Mouse (Mus musculus): ENCODE measurements around the gene Scamp2.

DNA sequence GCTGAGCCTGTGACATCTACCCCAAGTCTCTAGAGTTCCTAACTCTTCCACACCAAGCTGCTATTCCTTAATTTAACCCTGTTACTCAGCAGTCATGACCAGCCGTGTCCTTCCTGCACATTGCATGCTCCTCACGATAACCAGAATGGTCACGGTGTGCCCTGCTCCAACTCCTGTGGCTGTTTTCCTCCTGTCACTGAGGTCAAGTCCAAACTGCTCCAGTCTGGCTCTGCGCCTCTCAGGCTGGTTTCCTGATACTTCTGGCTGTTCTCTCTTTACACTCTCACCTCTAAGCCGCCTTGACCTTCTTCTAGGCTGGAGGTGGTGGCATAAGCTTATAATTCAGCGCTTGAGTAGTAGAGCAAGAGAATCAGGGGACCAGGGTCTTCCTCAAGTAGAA lies 7.8 kb downstream of the Scamp2 start:
- TF ChIP-seq CTCF (IDR thresholded peaks at IDR 0.05; ENCODE audit: extremely low read depth, insufficient read depth, insufficient read length, insufficient replicate concordance) (no peak), POLR2A (IDR thresholded peaks at IDR 0.05; ENCODE audit: low read depth, low read length) (no peak)

All from spleen, adult 2 months (tissue).